Mouse (Mus musculus): Measurements from ENCODE around the gene Psmb3. TPM values are rescaled to one million over a fixed set of nuclear protein-coding genes. Genes with fewer than 3 reads are reported as not detected.
A peak's percentile ranks its signal among the peaks of the same experiment; 100 is the strongest.
"Not testable (repeated sequence)": the region's sequence is repeated elsewhere in the genome, so short reads cannot be mapped to it uniquely, and the experiment has no call there.

Gene Psmb3
- polyA plus RNA-seq, 1 experiment: 397 TPM

- DNase-seq: no peak
- TF ChIP-seq POLR2A (IDR thresholded peaks at IDR 0.05; ENCODE audit: low read depth, low read length) (no peak), CTCF (conservative IDR thresholded peaks at IDR 0.05; ENCODE audit: insufficient read depth, insufficient read length, low read depth, low read length) (no peak)
- Histone ChIP-seq H3K4me1 (ENCODE audit: control insufficient read depth, insufficient read depth, low read length) (no peaks in the 10 kb centered on the region), H3K27me3 (replicated peaks; ENCODE audit: control insufficient read depth, insufficient read depth, low read length) (no peaks in the 10 kb centered on the region), H3K36me3 (ENCODE audit: control insufficient read depth, insufficient read depth, low read length) (no peaks in the 10 kb centered on the region), H3K27ac (ENCODE audit: insufficient read depth, low read depth, low read length) (no peak overlapping the region), H3K4me3 (ENCODE audit: insufficient read depth, low read depth, low read length) (no peak overlapping the region)
- whole genome bisulfite sequencing: 90% methylated on average over 4 of the region's 4 CpGs
Measured at GRCm38 (mm10) chr11:97721338-97721737, 18.1 kb downstream of the Psmb3 start.

- Histone ChIP-seq H3K36me3 (ENCODE audit: control insufficient read depth, insufficient read depth, low read length) (no peaks in the 10 kb centered on the region), H3K4me3 (ENCODE audit: insufficient read depth, low read depth, low read length) (no peak overlapping the region), H3K27me3 (replicated peaks; ENCODE audit: control insufficient read depth, insufficient read depth, low read length) (no peaks in the 10 kb centered on the region), H3K4me1 (ENCODE audit: control insufficient read depth, insufficient read depth, low read length) (no peaks in the 10 kb centered on the region), H3K27ac (ENCODE audit: insufficient read depth, low read depth, low read length) (no peak overlapping the region)
- TF ChIP-seq POLR2A (IDR thresholded peaks at IDR 0.05; ENCODE audit: low read depth, low read length): no peak
- no peak for TF ChIP-seq CTCF (conservative IDR thresholded peaks at IDR 0.05; ENCODE audit: insufficient read depth, insufficient read length, low read depth, low read length)
- 65% methylated on average over 7 of the region's 7 CpGs for WGBS
- no peak for DNase-seq
Measured at GRCm38 (mm10) chr11:97723709-97724108, 20.5 kb downstream of the Psmb3 start.

- WGBS: 75% methylated on average over 7 of the region's 7 CpGs
- H3K27ac ChIP-seq (ENCODE audit: insufficient read depth, low read depth, low read length): no peak overlapping the region
- TF ChIP-seq POLR2A (IDR thresholded peaks at IDR 0.05; ENCODE audit: low read depth, low read length): no peak
- no peak for TF ChIP-seq CTCF (conservative IDR thresholded peaks at IDR 0.05; ENCODE audit: insufficient read depth, insufficient read length, low read depth, low read length)
- DNase-seq: peak; percentile 33
- H3K27me3 ChIP-seq (replicated peaks; ENCODE audit: control insufficient read depth, insufficient read depth, low read length): no peaks in the 10 kb centered on the region
- H3K4me3 ChIP-seq (ENCODE audit: insufficient read depth, low read depth, low read length): no peak overlapping the region
- H3K4me1 ChIP-seq (ENCODE audit: control insufficient read depth, insufficient read depth, low read length): no peaks in the 10 kb centered on the region
- H3K36me3 ChIP-seq (ENCODE audit: control insufficient read depth, insufficient read depth, low read length): no peaks in the 10 kb centered on the region
Measured at GRCm38 (mm10) chr11:97728311-97728710, 25.1 kb downstream of the Psmb3 start.

- no peak for DNase-seq
- H3K4me1 ChIP-seq (ENCODE audit: control insufficient read depth, insufficient read depth, low read length): no peaks in the 10 kb centered on the region
- no peaks in the 10 kb centered on the region for H3K36me3 ChIP-seq (ENCODE audit: control insufficient read depth, insufficient read depth, low read length)
- no peak for TF ChIP-seq POLR2A (IDR thresholded peaks at IDR 0.05; ENCODE audit: low read depth, low read length)
- TF ChIP-seq CTCF (conservative IDR thresholded peaks at IDR 0.05; ENCODE audit: insufficient read depth, insufficient read length, low read depth, low read length): no peak
- 76% methylated on average over 7 of the region's 7 CpGs for WGBS
- no peaks in the 10 kb centered on the region for H3K27me3 ChIP-seq (replicated peaks; ENCODE audit: control insufficient read depth, insufficient read depth, low read length)
- H3K27ac ChIP-seq (ENCODE audit: insufficient read depth, low read depth, low read length): no peak overlapping the region
- H3K4me3 ChIP-seq (ENCODE audit: insufficient read depth, low read depth, low read length): no peak overlapping the region
Measured at GRCm38 (mm10) chr11:97728730-97729129, 25.5 kb downstream of the Psmb3 start.

GRCm38 (mm10) chr11:97733689-97734088, 30.5 kb downstream of the Psmb3 start:
- TF ChIP-seq POLR2A (IDR thresholded peaks at IDR 0.05; ENCODE audit: low read depth, low read length) (no peak), CTCF (conservative IDR thresholded peaks at IDR 0.05; ENCODE audit: insufficient read depth, insufficient read length, low read depth, low read length) (no peak)
- Histone ChIP-seq H3K4me1 (ENCODE audit: control insufficient read depth, insufficient read depth, low read length) (no peaks in the 10 kb centered on the region), H3K36me3 (ENCODE audit: control insufficient read depth, insufficient read depth, low read length) (no peaks in the 10 kb centered on the region), H3K27me3 (replicated peaks; ENCODE audit: control insufficient read depth, insufficient read depth, low read length) (no peaks in the 10 kb centered on the region), H3K27ac (ENCODE audit: insufficient read depth, low read depth, low read length) (no peak overlapping the region), H3K4me3 (ENCODE audit: insufficient read depth, low read depth, low read length) (no peak overlapping the region)
- no peak for DNase-seq
- 42% methylated on average over 10 of the region's 10 CpGs for WGBS

GRCm38 (mm10) chr11:97734810-97735209, 31.6 kb downstream of the Psmb3 start:
- WGBS: 74% methylated on average over 5 of the region's 5 CpGs
- not testable (repeated sequence) for H3K36me3 ChIP-seq (ENCODE audit: control insufficient read depth, insufficient read depth, low read length); H3K27me3 ChIP-seq (replicated peaks; ENCODE audit: control insufficient read depth, insufficient read depth, low read length); H3K4me3 ChIP-seq (ENCODE audit: insufficient read depth, low read depth, low read length); H3K4me1 ChIP-seq (ENCODE audit: control insufficient read depth, insufficient read depth, low read length); H3K27ac ChIP-seq (ENCODE audit: insufficient read depth, low read depth, low read length); DNase-seq

- TF ChIP-seq CTCF (conservative IDR thresholded peaks at IDR 0.05; ENCODE audit: insufficient read depth, insufficient read length, low read depth, low read length) (no peak), POLR2A (IDR thresholded peaks at IDR 0.05; ENCODE audit: low read depth, low read length) (no peak)
- Histone ChIP-seq H3K36me3 (ENCODE audit: control insufficient read depth, insufficient read depth, low read length) (no peaks in the 10 kb centered on the region), H3K27me3 (replicated peaks; ENCODE audit: control insufficient read depth, insufficient read depth, low read length) (no peaks in the 10 kb centered on the region), H3K4me1 (ENCODE audit: control insufficient read depth, insufficient read depth, low read length) (peaks cover 4% of the 10 kb centered on the region; the same call in 1 of the 2 replicates), H3K27ac (ENCODE audit: insufficient read depth, low read depth, low read length) (no peak overlapping the region), H3K4me3 (ENCODE audit: insufficient read depth, low read depth, low read length) (no peak overlapping the region)
- 87% methylated on average over 5 of the region's 5 CpGs for WGBS
- DNase-seq: no peak
Measured at GRCm38 (mm10) chr11:97736645-97737044, 33.4 kb downstream of the Psmb3 start.

- peaks cover 4% of the 10 kb centered on the region; the same call in 1 of the 2 replicates for H3K4me1 ChIP-seq (ENCODE audit: control insufficient read depth, insufficient read depth, low read length)
- TF ChIP-seq CTCF (conservative IDR thresholded peaks at IDR 0.05; ENCODE audit: insufficient read depth, insufficient read length, low read depth, low read length) (no peak), POLR2A (IDR thresholded peaks at IDR 0.05; ENCODE audit: low read depth, low read length) (no peak)
- H3K36me3 ChIP-seq (ENCODE audit: control insufficient read depth, insufficient read depth, low read length): no peaks in the 10 kb centered on the region
- no peaks in the 10 kb centered on the region for H3K27me3 ChIP-seq (replicated peaks; ENCODE audit: control insufficient read depth, insufficient read depth, low read length)
- 67% methylated on average over 4 of the region's 4 CpGs for WGBS
- no peak for DNase-seq
- H3K27ac ChIP-seq (ENCODE audit: insufficient read depth, low read depth, low read length): no peak overlapping the region
- H3K4me3 ChIP-seq (ENCODE audit: insufficient read depth, low read depth, low read length): no peak overlapping the region
Measured at GRCm38 (mm10) chr11:97737600-97737999, 34.4 kb downstream of the Psmb3 start.
